Mouse (Mus musculus) olfactory bulb, adult 2 months (tissue): ENCODE results near the gene Ppp1r13l.

ENCODE experiments used
- CTCF ChIP-seq: fragments of 200-500 bp; IDR thresholded peaks from 2 replicates; pipeline ENCODE4 v1.5.1; 2012; ENCODE audit warnings: low read depth, mild to moderate bottlenecking, low read length, moderate library complexity; ENCODE audit not compliant: insufficient read depth
- POLR2A ChIP-seq: fragments of 200-500 bp; IDR thresholded peaks from 2 replicates; pipeline ENCODE4 v1.6.1; 2012; ENCODE audit warnings: mild to moderate bottlenecking, low read depth, low read length, moderate library complexity; ENCODE audit not compliant: insufficient read depth

DNA sequence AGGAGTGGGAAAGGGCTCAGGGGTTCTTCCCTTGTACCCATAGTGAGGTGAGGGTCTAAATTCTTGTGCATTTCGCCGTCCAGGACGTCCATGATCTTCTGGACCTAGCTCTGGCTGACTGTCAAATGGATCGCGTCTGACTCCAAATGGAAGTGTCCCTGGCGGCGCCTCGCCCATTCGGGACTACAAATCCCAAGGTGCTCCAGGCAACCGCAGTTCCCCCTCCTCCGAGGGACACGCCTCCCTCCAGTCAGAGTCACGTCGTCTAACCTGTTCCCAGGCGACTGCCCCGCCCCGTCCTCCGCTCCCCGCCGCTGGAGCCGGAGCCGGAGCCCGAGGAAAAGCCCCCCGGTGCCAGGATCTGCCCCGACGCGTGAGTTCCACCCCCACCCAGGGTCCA is 1.4 kb downstream of the Ppp1r13l start:
- TF ChIP-seq CTCF: no peak
- no peak for TF ChIP-seq POLR2A
